Mouse (Mus musculus) adrenal gland, postnatal 4 days (tissue): ENCODE results near the gene Rsph3a. TPM values are rescaled to one million over a fixed set of nuclear protein-coding genes. Genes with fewer than 3 reads are reported as not detected.
"Not testable (repeated sequence)": the region's sequence is repeated elsewhere in the genome, so short reads cannot be mapped to it uniquely, and the experiment has no call there.

ENCODE experiments used
- DNase-seq, 2 experiments: peaks; one replicate each; pipeline ENCODE4 v3.0.0; 2021 to 2022; ENCODE audit warnings: low spot score in 2 of 2, mixed read lengths in 2 of 2
- total RNA-seq, 2 experiments: library from RNA; stranded (reverse); gene quantifications; 2 replicates each; pipeline ENCODE4 v1.2.3; 2021

Gene Rsph3a
- total RNA-seq, 2 experiments from 2014 or later, result 41.7 to 44.3 TPM

DNA sequence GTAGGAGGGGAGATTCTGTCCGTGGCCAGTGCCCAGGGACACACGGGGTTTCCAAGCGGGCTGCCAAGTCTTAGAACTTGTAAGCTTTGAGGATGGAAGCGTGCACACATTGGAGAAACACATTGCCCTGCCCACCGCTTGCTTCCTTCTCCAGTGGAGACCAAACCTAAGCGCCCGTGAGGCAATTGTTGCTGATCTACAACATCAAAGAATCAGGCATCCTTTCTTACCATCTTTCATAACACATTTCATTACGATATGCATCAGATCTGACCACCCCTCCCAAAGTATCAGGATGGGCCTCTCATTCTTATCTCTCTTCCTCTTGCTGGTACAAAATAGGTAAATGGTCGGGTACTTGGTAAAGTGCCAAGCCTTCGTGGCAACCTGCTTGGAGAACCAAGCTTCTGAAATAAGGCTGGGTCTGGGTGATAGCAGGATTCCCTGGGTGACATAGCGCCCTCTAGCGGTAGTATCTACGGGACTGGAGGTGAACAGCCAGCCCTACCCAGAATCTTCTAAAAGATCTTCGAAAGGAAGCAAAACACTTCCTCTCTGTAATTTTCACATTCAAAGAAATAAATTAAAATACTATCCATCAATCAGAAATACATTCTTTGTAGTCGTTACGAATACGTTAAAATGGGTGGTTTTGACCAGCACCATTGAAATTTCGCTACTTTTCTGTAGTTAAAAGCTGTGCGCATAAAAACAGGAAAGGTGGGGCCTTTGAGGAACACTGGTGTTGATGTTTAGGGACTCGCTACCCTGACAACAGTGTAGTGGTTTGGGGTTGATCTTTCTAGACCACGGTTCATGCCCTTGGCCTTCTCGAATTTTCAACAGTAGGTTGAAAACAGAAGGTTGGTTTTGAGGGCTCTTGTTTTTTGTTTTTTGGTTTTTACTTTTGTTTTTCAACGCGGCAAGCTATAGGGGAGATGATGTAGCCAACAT lies 17.6 kb upstream of the Rsph3a start:
- peak; percentile 40 to 61 for DNase-seq

DNA sequence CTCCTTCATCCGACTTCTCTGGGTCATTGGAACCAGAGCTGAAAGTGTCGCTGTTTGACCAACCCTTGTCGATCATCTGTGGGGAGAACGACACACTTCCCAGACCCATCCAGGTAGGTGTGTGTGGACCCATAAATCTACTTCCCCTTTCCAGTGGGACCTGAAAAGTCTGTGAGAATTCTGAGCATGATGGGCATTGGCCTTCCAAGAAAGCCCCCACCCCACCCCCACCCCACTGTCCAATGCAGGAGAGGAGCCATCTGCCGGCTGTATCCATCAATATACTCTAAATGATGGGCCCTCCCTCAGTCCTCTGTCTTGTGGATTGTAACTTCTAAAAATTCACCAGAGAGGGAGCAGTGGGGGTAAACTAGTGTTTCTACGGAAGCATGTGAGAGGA lies 16.8 kb upstream of the Rsph3a start:
- DNase-seq, result no peak

DNA sequence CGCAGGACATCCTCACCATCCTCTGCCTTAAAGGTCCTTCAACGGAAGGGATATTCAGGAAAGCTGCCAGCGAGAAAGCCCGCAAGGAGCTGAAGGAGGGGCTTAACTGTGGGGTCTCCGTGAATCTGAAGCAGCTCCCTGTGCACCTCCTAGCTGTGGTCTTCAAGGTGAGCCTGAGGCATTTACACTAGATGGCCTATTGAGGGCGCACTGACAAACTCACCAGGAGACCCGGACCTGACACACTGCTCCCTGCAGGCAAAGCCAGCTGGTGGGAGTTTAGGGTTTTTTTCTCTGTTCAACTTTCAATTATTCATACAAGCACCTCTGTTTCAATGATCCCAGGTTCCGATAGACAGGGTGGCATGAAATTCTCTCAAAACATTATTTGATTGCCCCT lies 16.1 kb upstream of the Rsph3a start:
- no peak for DNase-seq

DNA sequence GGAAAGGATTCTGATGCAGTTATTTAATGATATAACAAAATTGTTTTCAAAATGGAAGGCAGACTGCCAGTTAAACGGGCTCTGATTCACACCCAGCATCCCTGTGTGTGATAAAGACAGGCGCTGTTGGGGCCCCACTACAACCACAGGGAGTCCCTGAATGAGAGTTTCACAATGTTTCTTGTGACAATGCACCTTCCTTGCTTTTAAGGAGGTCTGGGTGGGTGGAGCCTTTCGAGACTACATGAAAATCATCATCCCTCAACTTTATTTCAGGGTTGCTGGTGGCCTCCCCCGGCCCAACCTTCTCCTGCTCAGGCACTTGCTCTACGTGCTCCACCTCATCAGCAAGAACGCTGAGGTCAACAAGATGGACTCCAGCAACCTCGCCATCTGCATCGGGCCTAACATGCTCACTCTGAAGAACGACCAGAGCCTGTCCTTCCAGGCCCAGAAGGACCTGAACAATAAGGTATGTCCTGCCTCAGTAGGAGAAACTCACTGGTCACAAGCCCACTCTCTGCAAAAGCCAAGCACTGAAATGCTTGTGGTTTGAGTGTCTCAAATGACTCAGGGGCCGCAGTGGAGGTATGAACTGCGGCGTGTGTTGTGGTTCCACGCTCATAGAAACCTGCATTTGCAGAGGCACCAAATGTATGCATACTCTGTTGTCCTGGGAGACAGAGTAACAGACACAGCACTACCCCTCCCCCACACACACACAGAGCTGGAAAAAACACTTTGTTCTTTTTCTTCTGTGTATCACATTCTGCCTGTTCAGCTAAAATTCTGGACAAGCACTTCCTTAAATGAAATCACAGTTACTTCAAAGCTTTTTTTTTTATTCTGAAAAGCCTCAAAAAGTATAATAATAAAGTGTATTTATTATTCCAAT lies 14.1 kb upstream of the Rsph3a start:
- no peak for DNase-seq

DNA sequence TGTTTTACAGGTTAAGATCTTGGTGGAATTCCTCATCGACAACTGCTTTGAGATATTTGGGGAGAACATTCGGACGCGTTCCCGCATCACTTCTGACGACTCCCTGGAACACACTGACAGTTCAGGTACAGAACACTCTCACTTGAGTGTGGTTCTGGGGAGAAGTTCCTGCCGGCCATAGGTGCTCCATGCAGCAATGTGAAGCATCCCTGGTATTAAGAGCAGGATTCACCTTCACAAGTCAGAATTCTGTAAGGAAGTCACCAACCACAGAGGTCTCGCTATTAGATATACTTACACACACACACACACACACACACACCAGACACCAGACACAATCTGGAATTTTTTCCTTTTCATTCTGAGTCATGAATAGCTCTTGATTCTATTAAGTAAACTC lies 13.3 kb upstream of the Rsph3a start:
- not testable (repeated sequence) for DNase-seq

DNA sequence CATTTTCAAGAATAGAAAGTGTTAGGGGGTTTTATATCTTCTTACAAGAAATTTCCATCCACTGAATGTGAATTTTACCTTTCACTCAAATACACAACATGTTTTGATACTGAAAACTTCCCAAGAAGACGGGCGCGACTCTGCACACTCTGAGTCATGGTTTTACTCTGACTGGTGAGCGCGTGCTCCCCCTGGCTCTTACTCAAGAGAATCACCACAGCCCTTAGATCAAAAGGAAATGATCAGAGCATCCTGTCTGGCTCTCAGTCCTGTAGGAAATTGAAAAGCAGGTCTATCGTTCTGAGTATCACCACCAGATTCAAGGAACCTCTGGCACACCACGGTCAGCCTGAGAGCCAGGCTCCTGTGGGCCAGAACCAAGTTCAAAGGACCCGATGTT lies 5.8 kb upstream of the Rsph3a start:
- no peak for DNase-seq

DNA sequence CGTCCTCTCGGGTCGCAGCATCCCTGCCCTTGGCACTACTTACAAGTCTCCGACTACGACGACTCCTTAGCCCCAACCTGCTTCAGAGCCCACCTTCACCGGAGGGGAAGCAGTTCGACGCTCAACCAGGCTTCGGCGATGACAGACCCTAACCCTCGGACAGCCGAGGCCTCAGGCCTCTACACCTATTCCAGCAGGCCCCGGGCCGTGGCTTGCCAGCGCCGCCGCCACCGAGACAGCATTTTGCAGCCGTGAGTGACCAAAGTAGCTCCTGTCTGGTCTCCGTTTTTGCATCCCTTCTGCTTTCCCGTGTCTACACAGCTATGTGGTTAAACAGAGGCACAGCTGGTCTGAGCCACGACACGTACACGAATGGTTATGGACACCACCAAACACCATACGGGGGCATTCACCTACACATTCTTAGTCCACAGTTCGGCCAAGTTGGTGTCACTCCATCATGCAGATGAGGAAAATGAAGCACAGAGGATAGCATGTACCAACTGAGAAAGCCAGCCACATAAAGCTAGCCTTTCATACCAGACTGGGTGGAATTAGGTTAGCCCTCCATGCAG lies 726 bp downstream of the Rsph3a start:
- not testable (repeated sequence) for DNase-seq

DNA sequence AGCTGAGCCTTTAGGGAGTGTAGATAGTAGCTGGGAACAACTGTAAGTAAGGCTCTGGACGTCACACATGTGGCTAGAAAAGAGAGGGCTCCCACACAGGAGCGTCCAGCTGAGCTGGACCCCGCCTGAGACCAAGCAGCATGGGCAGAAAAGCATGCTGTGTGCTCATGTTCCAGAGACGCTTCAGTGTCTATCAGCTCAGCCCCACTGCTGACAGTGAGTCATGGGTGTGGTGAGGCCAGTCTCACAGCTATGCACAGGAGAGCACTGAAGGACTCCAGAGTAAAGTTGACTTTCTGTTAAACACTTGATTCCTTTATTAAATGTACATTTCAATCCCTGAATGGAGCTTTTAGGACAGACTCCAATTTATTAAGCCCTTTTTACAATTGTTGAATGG lies 5.9 kb downstream of the Rsph3a start:
- DNase-seq, result not testable (repeated sequence)

DNA sequence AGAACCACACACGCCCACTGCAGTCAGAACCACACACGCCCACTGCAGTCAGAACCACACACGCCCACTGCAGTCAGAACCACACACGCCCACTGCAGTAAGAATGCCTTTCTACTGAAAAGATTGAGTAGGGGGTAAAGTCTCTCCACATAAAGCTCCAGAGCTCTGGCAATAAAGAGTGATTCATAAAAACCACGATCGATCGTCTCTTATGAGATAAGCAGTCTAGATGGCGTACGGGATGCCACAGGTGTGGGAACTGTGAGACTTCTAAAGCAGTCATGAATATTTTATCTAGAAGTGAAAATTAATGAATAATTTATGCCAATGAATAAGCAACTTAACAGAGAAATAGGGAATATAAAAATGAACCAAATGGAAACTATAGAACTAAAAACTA lies 11.8 kb downstream of the Rsph3a start:
- DNase-seq, result not testable (repeated sequence)

DNA sequence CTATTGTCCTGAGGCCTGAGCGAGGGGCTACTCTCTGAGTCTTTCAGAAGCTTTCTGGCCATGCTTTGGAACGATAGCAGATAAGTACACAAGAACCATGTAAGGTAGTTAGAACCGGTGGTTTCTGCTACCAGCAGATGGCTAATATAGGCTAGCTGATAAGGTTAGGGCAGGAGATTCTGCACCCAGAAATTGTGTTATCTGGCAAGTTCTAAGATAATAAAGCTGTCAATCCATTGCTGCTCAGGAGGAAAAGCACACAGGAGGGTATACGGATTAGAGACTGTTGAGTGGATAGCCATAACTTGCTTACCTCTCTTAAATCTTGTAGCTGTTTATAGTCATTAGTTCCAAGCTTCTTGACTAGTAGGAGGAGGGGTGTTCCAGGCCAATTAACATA lies 17.9 kb downstream of the Rsph3a start:
- DNase-seq, result not testable (repeated sequence)

DNA sequence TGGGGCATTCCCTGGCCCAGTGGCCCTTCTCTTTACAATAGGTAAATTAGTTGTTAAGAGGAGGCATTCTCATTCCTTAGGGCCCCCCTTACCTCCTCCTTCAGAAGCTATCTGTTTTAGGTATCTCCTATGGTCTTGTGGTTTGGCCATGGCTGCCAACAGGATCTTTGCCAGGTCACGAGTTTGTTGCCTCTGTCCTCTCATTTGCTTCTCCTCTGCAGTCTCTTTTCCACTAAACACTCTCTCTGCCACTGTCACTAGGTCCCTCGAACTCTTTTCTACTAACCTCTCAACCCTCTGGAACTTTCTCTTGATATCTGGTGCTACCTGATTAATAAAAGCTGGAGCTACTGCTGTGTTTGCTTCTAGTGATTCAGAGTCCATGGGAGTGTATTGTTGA lies 19.0 kb downstream of the Rsph3a start:
- not testable (repeated sequence) for DNase-seq

DNA sequence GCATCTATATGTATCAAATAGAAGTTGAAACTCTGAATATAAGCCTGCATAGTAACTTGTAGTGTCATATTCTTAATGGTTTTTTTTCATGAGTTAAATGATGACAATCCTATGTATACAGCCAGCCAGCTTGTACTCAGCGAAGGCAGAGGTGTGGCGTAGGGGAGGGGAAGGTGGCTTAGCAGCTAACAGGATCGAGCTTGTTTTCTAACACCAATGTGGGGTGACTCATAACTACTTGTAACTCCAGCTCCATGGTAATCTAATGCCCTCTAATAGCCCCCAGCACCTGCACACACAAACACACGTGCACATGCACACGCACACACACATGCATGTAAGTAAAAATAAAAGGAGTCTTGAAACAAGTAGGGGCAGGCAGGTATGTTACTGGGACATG lies 23.1 kb downstream of the Rsph3a start:
- not testable (repeated sequence) for DNase-seq

DNA sequence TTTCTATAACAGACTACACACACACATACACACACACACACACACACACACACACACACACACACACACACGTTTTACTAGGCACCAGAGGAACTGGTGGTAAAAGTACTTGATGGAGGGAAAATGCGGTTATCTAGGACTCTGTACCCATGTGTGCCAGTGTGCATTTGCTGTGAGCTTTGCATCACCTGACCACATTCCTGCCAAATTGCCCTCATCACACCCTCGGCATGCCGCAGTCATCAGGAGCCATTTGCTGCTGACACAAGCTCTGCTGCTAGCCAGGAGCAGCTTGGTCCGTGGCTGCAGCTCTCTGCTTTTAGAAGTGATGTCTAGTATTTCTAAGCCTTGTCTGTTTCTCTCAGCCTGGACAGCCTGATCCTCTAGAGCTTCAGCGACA lies 24.4 kb downstream of the Rsph3a start:
- not testable (repeated sequence) for DNase-seq

DNA sequence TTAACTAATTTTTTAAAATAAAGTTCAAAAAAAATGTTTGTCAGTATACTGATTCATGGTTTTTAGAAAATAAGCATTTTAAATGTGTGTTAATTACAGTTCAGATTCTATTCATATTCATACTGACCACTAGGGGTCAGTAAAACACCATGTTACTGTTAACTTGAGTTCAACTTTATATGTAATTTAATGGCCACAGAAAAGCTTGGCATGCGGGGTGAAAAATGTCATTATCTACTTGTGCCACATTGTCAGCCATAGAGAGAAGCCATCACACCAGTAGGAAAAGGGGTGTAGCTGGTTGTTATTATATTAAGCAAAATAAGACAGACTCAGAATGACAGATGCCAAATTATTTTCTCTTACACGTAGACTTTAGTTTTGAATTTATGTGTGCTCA lies 38.1 kb downstream of the Rsph3a start:
- DNase-seq, result not testable (repeated sequence)

DNA sequence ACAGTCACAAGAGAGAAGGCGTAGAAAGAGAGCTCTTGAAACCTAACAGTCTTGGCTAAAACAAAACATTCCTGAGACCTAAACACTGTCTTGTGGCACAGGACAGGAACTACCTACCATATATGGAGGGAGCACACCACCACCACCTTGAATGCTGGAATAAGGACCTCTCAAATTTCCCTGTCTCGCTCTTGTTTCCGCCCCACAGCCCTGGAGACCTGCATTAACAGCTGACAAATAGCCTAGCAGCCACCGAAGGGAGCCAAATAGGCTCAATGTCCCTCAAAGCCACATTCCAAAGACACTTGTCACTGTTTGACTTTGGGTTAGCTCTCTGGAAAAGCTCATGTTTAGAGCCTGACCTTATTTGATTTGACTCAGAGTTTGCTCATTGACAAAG lies 40.2 kb downstream of the Rsph3a start:
- DNase-seq, result not testable (repeated sequence)

DNA sequence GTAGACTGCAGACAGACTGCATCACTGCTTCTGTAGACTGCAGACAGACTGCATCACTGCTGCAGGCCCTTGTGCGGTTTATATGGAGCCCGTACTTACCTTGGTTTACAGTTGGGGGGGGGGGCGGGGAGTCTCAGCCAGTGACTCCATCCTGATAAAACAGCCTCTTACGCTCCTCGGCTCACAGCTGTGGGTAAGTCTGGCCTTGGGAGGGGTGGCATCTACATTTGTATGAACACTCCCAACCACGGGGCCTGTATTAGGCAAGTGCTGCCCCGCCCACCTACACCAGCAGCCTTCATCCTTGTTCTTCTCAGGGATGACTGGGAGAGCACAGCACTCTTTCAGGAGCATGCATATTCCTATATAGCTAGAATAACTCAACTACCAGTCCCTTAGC lies 41.6 kb downstream of the Rsph3a start:
- not testable (repeated sequence) for DNase-seq

DNA sequence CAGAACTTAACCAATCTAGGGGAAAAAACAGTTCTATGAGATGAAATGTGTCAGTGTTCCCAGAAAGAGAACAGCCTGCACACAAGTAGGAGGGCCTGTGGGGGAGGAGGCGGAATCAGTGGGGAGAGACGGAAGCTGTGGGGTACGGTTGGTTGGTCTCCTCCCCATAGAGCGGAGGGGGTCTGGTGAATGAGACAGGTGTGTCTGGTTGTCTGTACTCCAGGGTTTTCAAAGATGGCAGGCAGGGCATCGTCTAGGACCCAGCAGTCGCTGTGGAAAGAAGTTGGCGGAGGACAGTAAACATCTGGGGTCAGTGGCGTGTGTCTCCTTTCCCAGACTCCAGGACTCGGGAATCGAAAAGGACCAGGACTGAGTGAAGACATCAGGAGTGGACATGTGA lies 57.8 kb downstream of the Rsph3a start:
- not testable (repeated sequence) for DNase-seq

DNA sequence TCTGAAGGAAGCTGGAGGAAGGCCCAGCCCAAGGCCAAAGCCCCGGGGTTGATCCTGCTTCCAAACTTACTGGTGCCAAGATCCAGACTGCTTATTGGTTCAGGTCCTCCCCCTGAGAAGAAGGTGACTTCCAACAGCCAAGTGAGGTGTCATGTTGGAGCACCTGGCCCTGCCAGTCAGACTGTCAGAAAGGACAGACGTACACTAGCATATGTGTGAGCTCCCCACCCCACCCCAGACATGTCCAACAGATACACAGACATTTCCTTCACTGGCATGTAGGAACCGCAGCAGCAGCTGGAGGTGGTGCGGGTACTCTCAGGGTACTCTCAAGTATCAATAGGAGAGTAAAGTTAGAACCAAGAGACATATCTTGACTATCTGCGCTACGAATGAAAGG lies 61.4 kb downstream of the Rsph3a start:
- DNase-seq, result not testable (repeated sequence)

DNA sequence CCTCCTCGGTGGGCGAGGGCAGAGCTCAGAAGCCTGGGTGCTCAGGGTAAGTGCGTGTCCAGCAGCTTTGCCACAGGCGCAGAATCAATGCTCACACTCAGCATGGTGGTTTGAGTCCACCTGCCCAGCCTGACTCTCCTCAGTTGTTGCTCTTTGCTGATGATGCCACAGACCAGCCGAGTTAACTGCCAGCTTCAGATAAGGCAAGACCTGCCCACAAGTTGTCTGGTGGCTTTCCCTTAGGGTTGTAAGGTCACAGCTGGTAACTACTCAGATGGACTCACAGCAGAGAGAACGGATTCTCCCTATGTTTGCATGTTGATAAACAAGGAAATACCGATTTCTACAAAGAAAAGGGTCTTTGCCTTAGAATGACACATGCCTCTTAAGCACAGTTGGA lies 64.2 kb downstream of the Rsph3a start:
- DNase-seq, result not testable (repeated sequence)

DNA sequence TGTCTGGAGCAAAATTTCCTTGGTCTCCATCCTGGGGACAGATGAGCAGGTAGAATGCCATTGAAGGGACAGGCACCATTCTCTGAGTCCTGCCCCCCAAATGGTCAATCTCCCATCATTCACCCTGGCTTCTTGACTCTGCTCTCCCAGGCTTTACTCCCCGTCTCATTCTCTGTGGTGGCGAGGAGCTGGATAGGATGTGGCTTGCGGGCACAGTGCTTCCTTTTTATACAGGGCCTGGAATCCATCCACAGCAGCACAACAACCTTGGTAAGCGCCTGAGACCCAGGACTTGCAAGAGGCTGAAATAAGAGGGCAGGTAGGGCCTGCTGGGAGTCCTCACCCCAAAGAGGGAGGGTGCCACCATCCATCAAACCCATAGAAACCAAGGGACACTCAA lies 68.6 kb downstream of the Rsph3a start:
- DNase-seq, result not testable (repeated sequence)

DNA sequence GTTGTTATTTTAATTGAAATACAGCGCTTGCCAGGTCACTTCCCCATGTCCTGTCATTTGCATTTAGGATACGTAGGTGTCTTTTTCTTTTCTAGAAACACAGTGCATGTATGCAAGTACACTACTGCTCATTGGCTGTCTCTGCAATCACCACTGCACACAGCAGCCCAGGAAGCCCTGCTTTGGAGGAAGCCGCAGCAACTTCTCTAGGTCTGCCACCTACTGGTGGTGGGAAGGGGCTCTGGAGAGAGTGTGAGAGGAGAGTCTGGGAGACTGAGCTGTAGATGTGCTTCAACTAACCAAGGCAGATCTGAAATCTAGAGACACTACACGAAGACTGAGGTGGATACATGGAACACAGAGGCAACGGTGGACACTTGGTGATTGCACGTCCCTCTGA lies 77.3 kb downstream of the Rsph3a start:
- DNase-seq, result not testable (repeated sequence)
